Mouse (Mus musculus) heart, adult 2 months (tissue): ENCODE data around the gene Pcgf2. TPM values are rescaled to one million over a fixed set of nuclear protein-coding genes. Genes with fewer than 3 reads are reported as not detected.

Source experiments
- DNase-seq, 2 experiments: peaks; one replicate each; pipeline ENCODE4 v3.0.0; 2021
- H3K27ac ChIP-seq: fragments of 200-600 bp; 2 replicates; pipeline ENCODE4 v1.8.1; 2022
- H3K27me3 ChIP-seq: fragments of 200-500 bp; 2 replicates; pipeline ENCODE4 v1.6.1; 2012; ENCODE audit warnings: mild to moderate bottlenecking, low read length, inconsistent platforms, mixed read lengths; ENCODE audit not compliant: control insufficient read depth, insufficient read depth
- H3K36me3 ChIP-seq: fragments of 200-500 bp; 2 replicates; pipeline ENCODE4 v1.6.1; 2012; ENCODE audit warnings: low read length, inconsistent platforms; ENCODE audit not compliant: control insufficient read depth, insufficient read depth
- H3K4me1 ChIP-seq: fragments of 200-500 bp; 2 replicates; pipeline ENCODE4 v1.6.1; 2011; ENCODE audit warnings: low read length; ENCODE audit not compliant: control insufficient read depth, insufficient read depth
- H3K4me3 ChIP-seq: fragments of 200-600 bp; 2 replicates; pipeline ENCODE4 v1.8.1; 2022
- H3K79me2 ChIP-seq: fragments of 200-500 bp; replicated peaks from 2 replicates; pipeline ENCODE4 v1.6.1; 2012; ENCODE audit warnings: mild to moderate bottlenecking, inconsistent platforms, low read length, moderate library complexity, mixed read lengths; ENCODE audit not compliant: control insufficient read depth, insufficient read depth
- H3K9ac ChIP-seq: fragments of 200-500 bp; 2 replicates; pipeline ENCODE4 v1.6.1; 2012; ENCODE audit warnings: low read depth, mild to moderate bottlenecking, control low read depth, inconsistent platforms, low read length, mixed read lengths
- CTCF ChIP-seq: fragments of 200-600 bp; IDR thresholded peaks from 2 replicates; pipeline ENCODE4 v1.8.1; 2022; ENCODE audit warnings: antibody characterized with exemption, mild to moderate bottlenecking, moderate library complexity
- EP300 ChIP-seq: fragments of 200-500 bp; IDR thresholded peaks from 2 replicates; pipeline ENCODE4 v1.6.1; 2011; ENCODE audit warnings: low read depth, low read length, control low read depth; ENCODE audit not compliant: insufficient read depth
- POLR2A ChIP-seq: fragments of 200-500 bp; IDR thresholded peaks from 2 replicates; pipeline ENCODE4 v1.6.1; 2011; ENCODE audit warnings: mild to moderate bottlenecking, low read depth, low read length, control low read depth; ENCODE audit not compliant: insufficient read depth
- WGBS: fragments of 180-500 bp; shearing (Covaris S2); methylation state at CpG from one replicate; pipeline ENCODE4 v1.1.7; 2018; 5-methylcytosine and 5-hydroxymethylcytosine counted together
- intact Hi-C: fragments of 180-260 bp; cut with DNase I; formaldehyde crosslinking; loops from one replicate; pipeline ENCODE4 v1.15.1; 2025
- polyA plus RNA-seq: library from polyadenylated mRNA; depleted of rRNA; stranded (reverse); fragments of >200 nt; gene quantifications from 2 replicates; pipeline ENCODE4 v1.2.3, GENCODE M21; 2012
- total RNA-seq, 2 experiments: library from RNA; stranded (reverse); gene quantifications; 2 replicates each; pipeline ENCODE4 v1.2.3; 2021

Pcgf2 gene
- total and polyA plus RNA-seq, 3 experiments, result 4.1 to 17.8 (median 5.6) TPM

DNA sequence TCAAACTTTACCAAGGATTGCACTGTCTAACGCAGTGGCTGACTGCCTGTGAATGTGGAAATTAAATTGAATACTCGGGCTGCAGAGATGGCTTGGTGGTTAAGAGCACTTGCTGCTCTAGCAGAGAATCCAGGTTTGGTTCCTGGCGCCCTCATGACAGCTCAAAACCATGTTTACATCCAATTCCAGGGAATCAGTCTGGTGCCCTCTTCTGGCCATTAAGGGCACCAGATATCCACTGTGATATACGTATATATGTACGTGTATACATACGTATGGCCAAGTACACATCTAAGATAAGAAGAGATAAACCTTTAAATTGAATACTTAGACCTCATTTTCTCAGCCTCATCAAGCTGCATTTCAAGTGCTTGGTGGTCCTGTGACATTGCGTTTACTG is 34.1 kb downstream of the Pcgf2 start:
- Histone ChIP-seq H3K9ac (no peak overlapping the region), H3K27me3 (no peaks in the 10 kb centered on the region), H3K36me3 (no peaks in the 10 kb centered on the region), H3K79me2 (no peaks in the 10 kb centered on the region; the same call in 1 of the 2 replicates), H3K4me1 (peaks cover 6% of the 10 kb centered on the region), H3K27ac (no peak overlapping the region), H3K4me3 (no peak overlapping the region)
- intact Hi-C loops, result no loop called here
- no peak for TF ChIP-seq POLR2A
- TF ChIP-seq CTCF, result peak; percentile 66
- DNase-seq, result no peak
- 87% methylated on average over 7 of the region's 7 CpGs for WGBS

DNA sequence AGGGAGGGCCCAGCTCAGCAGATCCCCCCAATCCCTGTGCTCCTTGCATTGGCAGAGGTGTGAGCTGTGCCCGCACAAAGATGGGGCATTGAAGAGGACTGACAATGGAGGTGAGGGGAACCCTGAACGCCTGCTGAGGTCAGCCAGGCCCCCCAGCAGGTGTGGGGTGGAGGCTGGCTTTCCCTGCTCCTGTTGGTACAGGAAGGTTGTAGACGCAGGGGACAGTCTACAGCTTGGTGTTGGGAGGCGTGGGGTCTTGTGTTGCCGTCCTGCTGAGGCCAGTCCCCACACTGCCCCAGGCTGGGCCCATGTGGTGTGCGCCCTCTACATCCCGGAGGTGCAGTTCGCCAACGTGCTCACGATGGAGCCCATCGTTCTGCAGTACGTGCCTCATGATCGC is 34.9 kb downstream of the Pcgf2 start:
- TF ChIP-seq EP300, result no peak
- no peak for TF ChIP-seq CTCF
- TF ChIP-seq POLR2A, result no peak
- no peak overlapping the region for H3K4me3 ChIP-seq
- H3K27me3 ChIP-seq, result no peaks in the 10 kb centered on the region
- no peak overlapping the region for H3K9ac ChIP-seq
- DNase-seq, result no peak
- H3K27ac ChIP-seq, result no peak overlapping the region
- intact Hi-C loops, result no loop called here
- H3K79me2 ChIP-seq, result no peaks in the 10 kb centered on the region; the same call in 1 of the 2 replicates
- H3K4me1 ChIP-seq, result peaks cover 9% of the 10 kb centered on the region
- 88% methylated on average over 13 of the region's 13 CpGs for WGBS
- H3K36me3 ChIP-seq, result no peaks in the 10 kb centered on the region

DNA sequence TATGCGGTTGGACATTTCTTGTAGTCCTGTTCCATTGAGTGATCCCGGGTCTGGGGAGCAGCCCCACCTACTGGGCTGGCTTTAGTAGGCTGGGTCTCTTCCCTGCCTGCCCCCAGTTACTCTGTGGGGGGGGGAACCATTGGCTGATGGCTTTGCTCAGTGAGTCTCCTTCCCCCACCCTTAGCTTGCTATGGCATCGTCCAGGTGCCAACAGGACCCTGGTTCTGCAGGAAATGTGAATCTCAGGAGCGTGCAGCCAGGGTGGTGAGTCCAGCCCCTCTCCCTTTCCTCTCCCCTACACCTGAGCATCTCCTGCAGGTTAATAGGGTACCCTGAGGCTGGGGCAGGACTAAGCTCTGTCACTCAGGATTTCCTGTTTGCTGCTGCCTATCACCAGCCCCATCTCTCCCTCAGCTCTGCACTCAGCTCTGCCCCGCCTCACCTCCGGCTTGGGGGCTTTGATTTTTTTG is 35.5 kb downstream of the Pcgf2 start:
- intact Hi-C loops, result loop anchor here (1.0 kb wide), 1 partner anchor 20 kb away; the partner anchor contains the start of gene Cisd3
- Histone ChIP-seq H3K27me3 (no peaks in the 10 kb centered on the region), H3K4me3 (peak overlapping the region; percentile 74), H3K79me2 (no peaks in the 10 kb centered on the region; the same call in 1 of the 2 replicates), H3K27ac (peak overlapping the region; percentile 92), H3K4me1 (peaks cover 9% of the 10 kb centered on the region), H3K36me3 (no peaks in the 10 kb centered on the region), H3K9ac (peak overlapping the region; percentile 33; the same call in 1 of the 2 replicates)
- WGBS, result 23% methylated on average over 6 of the region's 6 CpGs
- no peak for DNase-seq
- TF ChIP-seq POLR2A (no peak), CTCF (peak; percentile 45), EP300 (0 out of 2 replicates have a peak, but pooled peaks have one; percentile 11)

DNA sequence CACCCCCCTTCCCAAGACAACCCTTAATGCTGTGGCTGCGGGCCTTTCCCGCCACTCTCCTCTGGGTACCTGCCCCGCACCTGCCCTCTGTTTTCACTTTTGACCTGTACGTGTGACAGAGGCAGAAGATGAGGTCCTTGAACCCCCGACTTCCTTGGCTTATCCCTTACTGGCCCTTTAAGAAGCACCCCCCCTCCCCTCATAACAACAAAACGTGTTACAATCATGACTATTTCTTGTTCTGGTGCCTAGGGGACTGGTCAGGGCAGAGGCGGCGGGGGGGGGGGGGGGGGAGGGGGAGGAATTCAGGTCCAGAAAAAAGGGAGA is 36.0 kb downstream of the Pcgf2 start:
- peak overlapping the region; percentile 89 for H3K9ac ChIP-seq
- peaks cover 10% of the 10 kb centered on the region for H3K4me1 ChIP-seq
- 3% methylated on average over 8 of the region's 8 CpGs for WGBS
- intact Hi-C loops, result loop anchor here (1.0 kb wide), 1 partner anchor 21 kb away; the partner anchor contains the start of gene Cisd3
- no peak for TF ChIP-seq POLR2A
- no peak for TF ChIP-seq CTCF
- no peak for TF ChIP-seq EP300
- H3K79me2 ChIP-seq, result no peaks in the 10 kb centered on the region; the same call in 1 of the 2 replicates
- peak overlapping the region; percentile 92 for H3K27ac ChIP-seq
- H3K36me3 ChIP-seq, result no peaks in the 10 kb centered on the region
- DNase-seq, result no peak
- H3K27me3 ChIP-seq, result no peaks in the 10 kb centered on the region
- peak overlapping the region; percentile 74 for H3K4me3 ChIP-seq

DNA sequence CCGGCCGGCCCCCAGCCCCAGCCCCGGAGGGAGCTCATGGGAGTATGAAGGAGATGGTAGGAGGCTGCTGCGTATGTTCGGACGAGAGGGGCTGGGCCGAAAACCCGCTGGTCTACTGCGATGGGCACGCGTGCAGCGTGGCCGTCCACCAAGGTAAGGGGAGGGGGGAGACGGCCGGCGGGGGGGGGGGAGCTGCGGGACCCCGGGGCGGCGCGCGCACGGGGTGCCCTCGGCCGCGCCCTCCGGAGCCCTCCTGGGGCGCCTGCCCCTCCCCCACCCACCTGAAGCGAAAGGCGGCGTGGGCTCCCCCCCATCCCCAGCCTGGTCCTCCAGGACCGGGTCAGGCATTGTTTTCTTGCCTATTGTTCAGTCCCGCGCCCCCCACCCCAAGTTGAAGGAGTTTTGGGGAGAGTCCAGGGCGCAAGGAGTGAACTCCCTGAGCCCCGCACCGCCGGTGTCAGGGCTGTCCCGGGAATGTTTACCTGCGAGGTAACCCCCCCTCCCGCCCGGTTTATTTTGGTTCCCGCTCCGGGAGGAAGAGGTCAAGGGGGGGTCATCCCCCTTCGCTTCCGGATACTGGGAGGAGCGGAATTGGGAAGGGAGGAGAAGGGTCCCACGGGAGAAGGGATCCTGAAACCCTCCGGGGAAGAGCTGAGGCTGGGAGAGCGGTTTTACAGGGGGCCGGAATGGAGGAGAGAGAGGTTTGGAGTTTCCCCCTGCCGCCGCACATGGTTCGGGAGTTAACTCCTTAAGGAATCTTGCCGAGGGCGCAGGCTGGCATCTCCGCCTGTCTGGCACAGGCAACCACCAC is 36.6 kb downstream of the Pcgf2 start:
- Histone ChIP-seq H3K27me3 (no peaks in the 10 kb centered on the region), H3K36me3 (no peaks in the 10 kb centered on the region), H3K27ac (peak overlapping the region; percentile 92), H3K4me1 (peaks cover 10% of the 10 kb centered on the region), H3K79me2 (no peaks in the 10 kb centered on the region; the same call in 1 of the 2 replicates), H3K4me3 (peak overlapping the region; percentile 74), H3K9ac (peak overlapping the region; percentile 89)
- DNase-seq, result peak; percentile 81 to 82
- TF ChIP-seq CTCF (no peak), POLR2A (0 out of 2 replicates have a peak, but pooled peaks have one; percentile 36), EP300 (peak; percentile 68; the same call in 1 of the 2 replicates)
- under 1% methylated on average over 42 of the region's 57 CpGs for WGBS
- intact Hi-C loops, result loop anchor here (1.0 kb wide), 1 partner anchor 22 kb away; the partner anchor contains the start of gene Cisd3
